Mouse (Mus musculus) gastrocnemius, adult 18-20 months (tissue): ENCODE results near the gene Vmn1r163. TPM values are rescaled to one million over a fixed set of nuclear protein-coding genes. Genes with fewer than 3 reads are reported as not detected.
"Not testable (repeated sequence)": the region's sequence is repeated elsewhere in the genome, so short reads cannot be mapped to it uniquely, and the experiment has no call there.

Experiments
- DNase-seq: peaks from one replicate; pipeline ENCODE4 v3.0.0; 2021; ENCODE audit warnings: low spot score
- long read RNA-seq, 2 experiments: library from polyadenylated mRNA; stranded (forward); transcript quantifications; one replicate each; pipeline ENCODE4 v2.0.0; 2021
- total RNA-seq, 2 experiments: library from RNA; stranded (reverse); gene quantifications; 2 replicates each; pipeline ENCODE4 v1.2.3; 2021

Vmn1r163 gene
- total RNA-seq, result not detected
- long read RNA-seq, experiment 1, result 0 reads
- long read RNA-seq, experiment 2, result 0 reads

GRCm38 (mm10) chr7:23055240-23055639 is at the start of gene Vmn1r163:
Gene Vmn1r163, plus strand, starts transcription at chr7:23055540.
- DNase-seq, result not testable (repeated sequence)

GRCm38 (mm10) chr7:23019823-23020222 is 35.5 kb upstream of the Vmn1r163 start, which contains the start of gene Gm4216:
Gene Gm4216, minus strand, starts transcription at chr7:23019923.
- DNase-seq, result not testable (repeated sequence)

- not testable (repeated sequence) for DNase-seq
Measured at GRCm38 (mm10) chr7:23067356-23067755, 12.0 kb downstream of the Vmn1r163 start, which contains the start of gene Gm8720. Gene Gm8720, minus strand, starts transcription at chr7:23067456.

Other genes with a start within 250 kb of the Vmn1r163 start
- not detected for gene Vmn1r159, start 211.9 kb upstream of the Vmn1r163 start, total RNA-seq
- gene Vmn1r160, start 184.3 kb upstream of the Vmn1r163 start, total RNA-seq, result not detected
- not detected for gene Gm4214, start 70.9 kb upstream of the Vmn1r163 start, total RNA-seq
- not detected for gene Gm4216, start 35.6 kb upstream of the Vmn1r163 start, total RNA-seq
- not detected for gene Gm8720, start 11.9 kb downstream of the Vmn1r163 start, total RNA-seq
- gene Gm10662, start 88.9 kb downstream of the Vmn1r163 start, total RNA-seq, result not detected
- gene Vmn1r165, start 161.8 kb downstream of the Vmn1r163 start, total RNA-seq, result not detected
- not detected for gene Vmn1r166, start 196.1 kb downstream of the Vmn1r163 start, total RNA-seq
- gene Gm6902, start 223.4 kb downstream of the Vmn1r163 start, total RNA-seq, result not detected
- not detected for gene Nlrp4e, start 245.7 kb downstream of the Vmn1r163 start, total RNA-seq